Mouse (Mus musculus) fibroblast of lung, adult 2 months (primary cell): ENCODE data around the gene Mtmr2.
"Not testable (repeated sequence)": the region's sequence is repeated elsewhere in the genome, so short reads cannot be mapped to it uniquely, and the experiment has no call there.

Experiments
- DNase-seq: peaks from one replicate; pipeline ENCODE4 v3.0.0-alpha.2; 2011; ENCODE audit warnings: low read depth

Gene Mtmr2

DNA sequence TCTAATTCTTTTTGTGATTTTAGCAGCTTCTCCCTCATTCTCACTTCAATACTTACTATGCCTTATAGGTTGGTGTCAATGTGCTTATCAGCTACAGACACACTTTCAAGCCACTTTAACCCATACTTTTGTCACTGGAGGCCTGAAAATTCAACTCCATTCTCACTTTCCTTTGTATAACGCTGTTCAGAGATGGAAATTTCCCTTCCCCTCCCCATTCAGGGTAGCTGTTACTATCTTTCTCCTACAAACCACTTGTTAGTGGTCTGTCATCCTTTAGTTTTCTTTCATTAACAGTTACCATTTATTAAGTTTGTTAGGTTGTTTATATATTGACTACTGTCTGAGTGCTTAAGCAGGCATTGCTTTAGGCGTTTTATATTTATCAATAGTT lies at the start of gene Mtmr2:
Mtmr2 (plus strand) TSS at position 7 of the 394 bp plus-strand sequence.
- no peak for DNase-seq

DNA sequence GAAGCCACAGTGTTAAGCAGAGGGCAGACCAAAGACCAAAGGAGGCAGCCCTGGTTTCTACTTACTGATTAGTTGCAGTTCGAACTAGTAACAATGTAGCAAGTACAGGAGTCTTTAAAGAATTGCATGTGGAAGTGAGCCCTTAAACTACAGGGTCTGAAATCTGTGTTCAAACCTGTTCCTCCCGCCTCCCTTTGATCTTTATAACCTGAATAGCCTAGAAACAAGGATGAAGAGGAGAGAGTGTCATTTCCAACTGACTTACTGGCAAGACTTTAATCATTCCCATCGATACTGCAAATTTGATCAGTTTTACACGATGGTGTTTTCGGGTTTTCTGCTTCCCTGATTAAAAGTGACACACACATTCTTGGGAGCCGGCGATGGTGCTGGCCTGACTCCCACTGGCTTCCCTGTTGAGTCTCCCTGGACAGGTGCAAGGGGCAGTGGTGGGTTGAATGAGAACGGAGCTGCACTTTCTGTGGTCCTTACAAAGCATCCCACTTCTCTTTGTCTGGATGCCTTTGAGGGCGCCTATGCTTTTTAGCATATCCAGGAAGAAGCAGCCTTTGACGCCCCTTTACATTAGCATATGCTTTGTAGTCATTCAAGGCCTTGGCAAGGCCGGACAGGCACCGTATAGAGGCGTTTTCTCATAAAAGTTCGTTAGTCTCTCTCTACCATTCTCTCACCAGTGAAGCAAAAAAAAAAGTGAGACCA lies 49.0 kb upstream of the Mtmr2 start:
- DNase-seq, result no peak

DNA sequence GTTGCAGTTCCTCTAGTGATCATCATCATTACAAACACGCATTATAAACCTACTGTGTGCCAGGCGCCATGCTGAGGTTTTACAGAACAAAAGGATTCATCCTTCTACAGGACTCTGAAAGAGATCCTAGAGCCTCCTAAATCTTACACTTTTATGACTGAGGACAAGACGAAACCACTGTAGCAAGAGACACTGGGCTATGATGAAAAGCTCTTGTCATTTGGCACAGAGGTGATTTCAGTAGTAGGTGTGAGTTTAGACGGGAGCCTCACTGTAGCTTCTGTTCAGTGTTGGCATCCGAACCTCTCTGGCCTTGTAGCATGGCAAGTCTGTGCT lies 48.5 kb upstream of the Mtmr2 start:
- no peak for DNase-seq

DNA sequence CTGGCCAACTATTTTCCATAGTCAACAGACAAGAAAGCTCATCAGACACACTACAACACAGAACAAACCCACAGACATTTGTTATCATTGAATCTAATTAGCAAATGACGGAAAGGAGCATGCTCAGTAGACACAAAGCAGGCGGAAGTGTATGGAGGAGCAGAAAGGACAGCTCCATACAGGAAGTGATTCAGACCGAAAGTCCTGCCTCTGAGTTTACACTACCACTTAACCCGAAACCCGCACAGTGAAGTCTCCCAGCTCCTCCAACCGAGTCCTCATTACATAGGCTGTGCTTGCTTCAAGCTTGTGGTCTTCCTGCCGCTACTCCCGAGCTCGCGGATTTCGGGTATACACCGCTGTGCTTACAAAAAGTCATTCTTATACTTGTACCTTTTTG lies 46.4 kb upstream of the Mtmr2 start:
- no peak for DNase-seq

DNA sequence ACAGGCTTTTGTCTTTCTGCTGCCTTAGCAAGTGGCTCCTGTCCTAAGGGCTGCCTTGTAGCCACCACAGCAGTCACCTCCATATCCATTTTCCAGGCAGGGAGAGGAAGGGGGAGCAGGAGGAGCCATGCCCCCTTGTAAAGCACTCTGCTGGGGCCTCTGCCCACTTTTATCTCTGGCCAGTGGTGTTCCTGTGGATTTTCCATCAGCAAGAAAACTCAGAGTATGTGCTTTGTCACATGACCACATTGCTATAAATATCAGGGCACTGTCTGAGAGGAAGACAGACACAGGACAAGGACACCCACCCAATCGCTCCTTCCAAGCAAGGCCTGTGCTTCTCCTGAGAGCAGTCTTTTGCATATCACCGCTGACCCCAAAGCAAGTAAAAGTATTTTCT lies 45.1 kb upstream of the Mtmr2 start:
- no peak for DNase-seq

DNA sequence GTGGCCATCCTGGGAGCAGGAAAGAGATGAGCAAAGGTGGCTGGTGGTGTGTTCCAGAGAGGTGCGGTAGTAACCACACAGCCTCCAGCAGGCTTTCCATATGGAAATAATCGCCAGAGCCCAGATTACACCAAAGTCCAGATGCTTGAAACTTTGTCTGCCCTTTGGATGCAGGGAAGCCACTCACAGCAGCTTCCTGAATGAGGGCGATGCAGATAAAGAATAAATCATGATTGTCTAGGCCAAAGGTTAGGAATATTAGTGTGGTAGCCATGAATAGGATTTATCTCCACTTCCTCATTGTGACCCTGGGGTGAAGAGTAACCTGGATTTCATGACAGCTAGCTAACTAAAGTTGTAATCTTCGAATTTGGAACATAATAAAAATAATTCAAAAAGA lies 43.3 kb upstream of the Mtmr2 start:
- DNase-seq, result no peak

DNA sequence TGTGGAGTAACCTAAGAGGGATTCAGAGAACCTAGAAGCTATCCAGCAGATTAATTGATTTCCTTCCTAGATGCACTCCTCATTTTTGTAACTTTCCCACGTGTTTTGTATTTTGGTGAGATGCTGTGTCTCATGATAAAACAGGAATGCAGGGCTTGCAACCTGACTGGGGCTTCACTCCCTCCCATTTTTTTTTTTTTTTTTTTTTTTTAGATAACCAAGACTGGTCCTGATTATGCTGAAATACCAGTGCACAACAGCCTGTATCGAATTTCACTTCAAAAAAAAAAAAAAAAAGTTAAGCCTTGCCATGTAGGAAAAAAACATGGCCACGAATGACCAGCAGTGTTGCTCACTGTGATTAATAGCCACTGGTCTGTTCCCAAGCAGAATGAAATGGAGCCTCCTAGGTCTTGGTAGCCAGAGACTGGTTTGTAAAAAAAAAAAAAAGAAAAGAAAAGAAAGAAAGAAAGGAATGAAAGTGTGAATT lies 41.1 kb upstream of the Mtmr2 start:
- peak; percentile 46 for DNase-seq

DNA sequence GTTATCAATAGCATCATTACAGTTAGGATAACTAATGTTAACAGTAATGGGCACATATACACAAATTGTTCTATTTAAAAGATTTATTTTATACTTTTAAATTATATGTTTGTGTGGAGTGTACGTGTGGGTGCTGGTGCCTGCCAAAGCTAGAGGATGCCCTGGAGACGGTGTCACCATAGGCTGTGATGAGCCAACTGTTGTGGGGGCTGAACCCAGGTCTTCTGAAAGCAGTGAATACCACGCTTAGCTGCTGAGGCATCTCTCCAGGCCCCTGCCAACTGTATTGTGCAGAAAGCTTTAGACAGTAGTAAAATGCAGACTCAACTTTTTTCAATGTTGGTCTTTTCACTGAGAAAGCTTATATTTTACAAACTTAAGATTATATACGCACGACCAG lies 38.8 kb upstream of the Mtmr2 start:
- DNase-seq, result no peak

DNA sequence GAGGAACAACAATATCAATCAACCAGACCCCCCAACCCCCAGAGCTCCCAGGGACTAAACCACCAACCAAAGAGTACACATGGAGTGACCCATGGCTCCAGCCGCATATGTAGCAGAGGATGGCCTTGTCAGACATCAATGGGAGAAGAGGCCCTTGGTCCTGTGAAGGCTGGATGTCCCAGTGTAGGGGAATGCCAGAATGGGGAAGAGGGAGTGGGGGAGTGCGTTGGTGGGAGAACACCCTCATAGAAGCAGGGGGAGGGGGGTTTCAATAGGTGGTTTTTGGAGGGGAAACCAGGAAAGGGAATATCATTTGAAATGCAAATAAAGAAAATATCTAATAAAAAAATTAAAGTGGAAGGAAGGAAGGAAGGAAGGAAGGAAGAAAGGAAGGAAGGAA lies 32.3 kb upstream of the Mtmr2 start:
- DNase-seq, result not testable (repeated sequence)

DNA sequence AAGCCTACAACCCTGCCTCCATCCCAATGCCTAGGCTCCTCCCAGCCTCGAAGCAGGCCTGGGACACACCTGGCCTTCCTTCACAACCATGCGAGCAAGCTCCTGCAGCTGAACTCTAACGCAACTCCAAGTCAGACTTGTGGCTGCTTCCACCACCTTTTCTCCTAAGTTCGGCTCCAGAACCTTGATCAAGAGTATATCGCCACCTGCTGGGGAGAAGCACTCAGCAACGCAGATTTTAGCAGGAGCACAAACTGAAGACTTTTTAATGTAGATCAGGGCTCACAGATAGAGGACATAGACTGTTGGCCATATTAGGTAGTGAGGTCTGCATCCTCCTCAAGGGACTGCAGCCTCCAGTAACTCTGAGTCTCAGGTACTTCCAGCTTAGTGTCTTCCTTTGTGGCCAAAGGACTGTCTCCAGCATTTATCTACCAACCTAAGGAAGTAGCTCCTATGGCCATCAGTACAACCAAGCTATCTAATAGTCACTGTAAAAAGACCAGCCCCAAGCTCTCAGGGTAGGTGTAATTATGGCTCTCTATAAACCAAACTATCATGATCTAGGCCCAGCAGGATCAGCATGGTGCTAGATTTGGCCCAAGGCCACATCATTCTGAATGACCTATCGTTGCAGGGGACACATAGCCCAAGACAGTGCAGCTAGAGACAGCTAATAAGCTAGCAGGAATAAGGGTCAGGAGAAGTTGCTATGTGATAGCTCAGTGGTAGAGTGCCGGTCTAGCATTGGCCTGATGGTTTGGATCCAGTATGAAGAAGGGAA lies 31.7 kb upstream of the Mtmr2 start:
- peak; percentile 56 for DNase-seq

DNA sequence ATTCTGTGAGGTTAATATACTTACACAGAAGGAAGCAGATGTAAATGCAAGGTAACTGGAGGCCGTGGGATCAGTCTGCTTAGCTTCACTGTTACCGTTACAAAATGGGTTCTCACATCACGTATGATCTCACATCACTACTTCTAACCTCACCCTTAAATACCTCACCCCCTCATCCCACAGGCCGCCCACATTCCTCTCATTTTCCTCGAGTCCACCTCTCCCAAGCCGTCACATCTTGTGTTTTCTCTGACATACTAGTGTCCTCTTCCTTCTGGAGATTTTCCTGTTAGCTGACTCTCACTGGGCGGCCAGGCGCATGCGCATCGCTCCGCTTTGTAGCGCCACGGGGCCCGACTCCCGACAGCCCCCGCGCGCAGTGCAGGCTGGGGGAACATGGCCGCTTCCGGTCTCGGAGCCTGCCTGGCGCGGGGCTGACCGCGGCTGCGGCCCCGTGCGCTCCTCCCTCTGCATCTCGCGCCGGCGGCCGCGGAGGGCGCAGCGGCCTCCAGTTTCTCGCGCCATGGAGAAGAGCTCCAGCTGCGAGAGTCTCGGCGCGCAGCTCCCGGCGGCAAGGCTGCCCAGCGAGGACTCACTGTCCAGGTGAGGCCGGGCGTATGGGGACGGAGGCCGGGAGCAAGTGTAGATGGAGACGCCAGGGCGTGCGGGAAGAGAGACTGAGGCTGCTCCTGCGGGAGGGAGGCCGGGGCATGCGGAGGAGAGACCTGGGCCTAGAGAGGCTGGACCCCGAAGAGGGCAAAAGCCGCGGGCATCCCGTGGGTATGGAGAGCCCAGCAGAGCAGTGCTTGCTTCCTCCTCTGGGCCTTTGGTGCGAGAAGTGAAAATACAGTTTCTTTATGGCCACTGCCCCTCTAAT lies 826 bp downstream of the Mtmr2 start:
- peak; percentile 82 for DNase-seq

DNA sequence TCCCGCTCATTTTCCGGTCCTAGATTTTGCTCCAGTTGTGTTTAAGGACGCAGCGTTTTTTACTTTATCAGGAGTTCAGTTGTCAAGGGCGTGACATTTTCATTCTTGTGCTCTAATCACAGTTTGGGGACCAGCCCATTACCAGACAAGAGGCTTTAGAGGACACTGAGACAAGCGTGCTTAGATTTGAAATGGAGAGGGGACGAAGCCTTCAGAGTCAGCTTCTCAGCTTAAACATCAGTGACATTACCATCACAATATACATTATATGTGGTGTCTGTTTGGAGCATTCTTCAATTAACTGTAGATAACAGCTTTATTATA lies 1.4 kb downstream of the Mtmr2 start:
- DNase-seq, result no peak

DNA sequence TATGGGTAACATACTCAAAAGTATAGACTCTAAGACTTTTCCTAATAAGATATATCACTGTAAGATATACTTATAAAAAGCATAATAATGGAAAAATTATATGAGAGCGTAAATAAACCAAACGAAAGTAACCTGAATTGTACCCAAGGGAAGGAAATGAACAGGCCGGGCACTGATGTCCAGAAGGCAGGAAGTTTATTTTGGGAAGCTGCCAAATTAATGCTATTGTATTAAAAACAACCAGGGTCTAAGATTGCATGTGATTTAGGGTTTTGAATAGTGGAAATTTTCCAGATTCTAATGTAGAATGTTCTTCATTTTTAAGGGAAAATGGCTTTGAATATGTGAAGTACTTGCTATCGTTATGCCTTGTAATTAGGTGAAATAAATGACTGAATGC lies 4.3 kb downstream of the Mtmr2 start:
- no peak for DNase-seq

DNA sequence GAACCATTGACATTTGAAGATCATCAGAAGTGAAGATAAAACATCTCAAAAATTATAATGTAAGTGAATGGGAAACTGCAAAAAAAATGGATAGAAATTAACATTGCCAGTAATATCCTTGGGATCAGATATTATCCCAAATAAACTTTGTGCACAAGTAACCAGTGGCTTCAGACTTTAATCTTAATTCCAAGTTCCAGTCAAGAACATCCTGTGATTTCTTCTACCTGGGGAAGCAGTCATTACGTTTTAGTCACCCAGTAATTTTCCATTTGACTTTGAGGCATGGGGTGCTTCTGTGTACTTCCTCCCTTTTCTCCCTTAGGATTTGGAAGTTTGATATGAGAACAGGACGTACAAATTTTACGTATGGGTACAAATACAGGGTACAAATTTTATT lies 12.2 kb downstream of the Mtmr2 start:
- no peak for DNase-seq

DNA sequence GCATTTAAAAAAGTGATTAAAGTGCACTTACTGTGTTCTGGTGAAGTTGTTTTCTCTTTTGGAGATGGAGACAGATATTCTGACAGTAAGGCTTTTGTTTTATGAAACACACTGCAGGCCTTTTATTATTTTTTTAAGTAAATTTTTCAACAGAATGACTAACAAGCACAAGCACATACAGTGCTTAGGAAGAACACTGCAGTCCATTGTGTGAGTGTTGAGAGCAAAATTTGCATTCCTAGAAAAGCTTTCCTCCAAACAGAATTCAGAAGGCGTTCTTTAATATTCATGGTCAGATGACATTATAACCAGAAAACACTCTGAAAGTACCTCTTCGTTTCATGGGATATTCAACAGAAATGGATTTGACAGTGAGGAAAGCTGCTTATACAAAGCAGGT lies 17.4 kb downstream of the Mtmr2 start:
- peak; percentile 62 for DNase-seq

DNA sequence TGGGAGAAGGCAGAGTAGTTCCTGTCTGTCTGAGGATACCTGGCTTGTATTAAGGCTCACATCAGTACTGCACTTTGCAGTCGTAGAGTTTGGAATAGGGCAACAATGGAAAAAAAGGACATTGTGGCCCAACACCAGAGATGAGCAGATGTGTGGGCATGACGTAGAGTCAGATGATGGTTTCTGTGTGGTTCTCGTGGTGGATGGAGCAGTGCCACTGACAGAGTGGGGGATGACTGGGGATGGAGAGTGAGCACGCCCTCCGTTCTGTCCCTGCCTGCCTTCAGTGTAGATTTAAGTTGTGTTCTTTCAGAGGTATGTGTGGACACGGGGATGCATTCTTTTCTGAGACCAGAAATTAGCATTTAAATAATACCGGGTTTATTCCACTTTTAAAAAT lies 18.4 kb downstream of the Mtmr2 start:
- DNase-seq, result no peak

DNA sequence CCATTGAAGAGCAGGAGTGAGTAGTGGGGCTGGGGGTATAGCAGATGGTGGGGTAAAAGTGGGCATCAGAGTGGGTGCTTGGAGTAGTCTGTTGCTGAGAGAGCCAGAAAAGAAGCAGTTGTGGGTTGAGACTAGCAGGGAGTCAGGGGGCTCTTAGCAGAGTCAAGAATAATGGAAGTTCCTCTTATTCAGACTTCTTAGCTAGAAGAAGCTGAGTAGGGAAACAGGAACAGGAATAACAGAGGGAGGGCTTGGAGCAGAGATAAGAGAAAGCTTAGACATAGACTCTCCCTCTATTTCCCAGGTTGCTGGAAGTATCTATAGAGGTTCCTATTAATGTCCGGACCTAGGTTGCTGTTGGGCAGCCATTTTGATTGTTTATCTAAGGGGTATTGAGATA lies 26.5 kb downstream of the Mtmr2 start:
- no peak for DNase-seq

DNA sequence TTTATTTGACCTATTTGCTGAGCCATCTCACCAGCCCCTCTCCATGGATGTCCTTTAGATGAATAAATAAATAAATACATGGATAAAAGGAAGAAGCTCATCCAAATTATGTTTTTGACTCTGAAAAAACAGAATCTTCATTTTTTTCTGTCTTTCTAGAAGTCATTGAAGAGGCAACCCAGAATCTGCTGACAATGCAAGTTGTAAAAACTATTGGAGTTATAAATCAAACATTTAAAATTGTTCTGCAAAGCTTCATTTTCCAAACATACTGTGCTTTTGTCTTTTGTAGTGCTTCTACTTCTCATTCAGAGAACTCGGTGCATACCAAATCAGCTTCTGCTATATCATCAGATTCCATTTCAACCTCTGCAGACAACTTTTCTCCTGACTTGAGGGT lies 33.8 kb downstream of the Mtmr2 start:
- DNase-seq, result no peak

DNA sequence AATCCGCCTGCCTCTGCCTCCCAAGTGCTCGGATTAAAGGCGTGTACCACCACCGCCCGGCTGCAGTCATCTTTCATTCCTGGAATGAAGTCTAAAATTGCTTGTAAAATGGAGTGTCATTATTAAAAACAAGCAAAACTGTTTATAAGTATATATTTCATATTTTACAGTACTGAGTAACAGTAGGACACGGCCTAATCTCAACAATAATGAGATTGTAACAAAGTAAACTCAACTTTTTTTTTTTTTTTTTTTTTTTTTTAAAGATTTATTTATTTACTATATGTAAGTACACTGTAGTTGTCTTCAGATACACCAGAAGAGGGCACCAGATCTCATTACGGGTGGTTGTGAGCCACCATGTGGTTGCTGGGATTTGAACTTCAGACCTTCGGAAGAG lies 42.7 kb downstream of the Mtmr2 start:
- DNase-seq, result not testable (repeated sequence)

DNA sequence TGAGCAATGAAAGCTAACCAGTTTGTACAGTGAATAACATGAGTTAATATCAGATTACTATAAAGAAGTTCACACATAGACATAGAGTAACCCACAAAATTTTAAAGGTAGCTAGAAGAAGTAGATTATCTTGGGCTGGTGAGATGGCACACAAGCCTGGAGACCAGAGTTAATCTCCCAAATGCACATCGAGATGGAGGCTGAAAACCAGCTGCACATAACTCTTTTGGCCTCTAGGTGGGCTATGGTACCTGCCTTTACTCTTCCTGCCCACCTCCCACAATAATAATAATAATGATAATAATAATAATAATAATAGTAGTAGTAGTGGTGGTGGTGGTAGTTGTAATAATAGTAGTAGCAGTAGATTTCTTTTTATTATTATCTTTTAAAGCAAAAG lies 46.1 kb downstream of the Mtmr2 start:
- DNase-seq, result no peak

DNA sequence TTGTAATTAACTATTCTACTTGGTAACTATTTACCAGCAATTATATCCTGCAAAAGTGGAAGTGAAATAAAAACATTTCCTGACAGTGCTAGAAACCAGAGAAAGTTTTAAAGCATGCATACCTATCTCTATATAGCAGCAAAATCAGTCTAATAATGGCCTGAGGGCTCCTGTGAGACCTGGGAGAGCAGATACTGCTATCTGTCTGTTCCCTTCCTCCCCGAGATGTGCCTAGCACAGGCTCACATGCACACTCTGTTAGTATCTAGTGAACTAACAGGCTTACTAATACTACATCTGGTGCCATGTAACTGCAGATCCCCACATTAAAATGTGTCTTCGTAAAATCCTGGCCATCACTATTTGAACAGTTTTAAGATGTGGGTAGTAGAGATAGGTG lies 46.5 kb downstream of the Mtmr2 start:
- no peak for DNase-seq

DNA sequence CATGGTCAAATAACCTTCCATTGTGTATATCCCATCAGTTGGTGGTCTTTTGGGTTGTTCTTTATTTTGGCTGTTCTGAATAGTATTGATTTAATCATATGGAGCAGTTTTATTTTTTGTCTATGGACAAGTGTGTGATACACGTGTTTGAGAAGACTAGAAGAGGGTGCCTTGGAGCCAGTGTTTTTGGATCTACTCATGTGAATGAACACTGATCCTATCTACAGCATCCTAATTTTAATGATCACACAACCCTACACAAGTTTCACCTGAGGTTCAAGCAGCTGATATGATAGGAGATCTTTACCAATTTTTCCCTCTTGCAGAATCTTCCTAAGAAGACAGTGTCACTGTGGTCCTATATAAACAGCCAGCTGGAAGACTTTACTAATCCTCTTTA lies 56.3 kb downstream of the Mtmr2 start:
- DNase-seq, result no peak

DNA sequence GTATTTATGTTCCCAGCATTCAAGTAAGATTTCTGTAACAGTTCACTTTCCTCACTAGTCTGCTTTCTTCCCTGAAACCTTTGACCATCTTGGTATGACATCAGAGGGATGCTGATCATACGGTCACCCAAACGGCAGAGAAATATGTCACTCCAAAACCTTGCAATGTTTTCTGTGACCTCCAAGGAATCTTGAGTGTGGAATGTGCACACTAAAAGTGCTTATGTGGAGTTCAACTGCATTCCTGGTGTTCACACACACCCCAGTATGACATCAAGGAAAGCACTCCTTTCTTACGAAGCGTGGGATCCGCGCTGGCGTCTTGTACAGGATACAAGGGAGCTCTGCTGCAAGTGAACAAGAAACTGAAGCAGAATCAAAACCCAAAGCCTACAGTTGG lies 58.6 kb downstream of the Mtmr2 start:
- no peak for DNase-seq
